Mouse (Mus musculus): ENCODE results near the gene S100a13.

DNA sequence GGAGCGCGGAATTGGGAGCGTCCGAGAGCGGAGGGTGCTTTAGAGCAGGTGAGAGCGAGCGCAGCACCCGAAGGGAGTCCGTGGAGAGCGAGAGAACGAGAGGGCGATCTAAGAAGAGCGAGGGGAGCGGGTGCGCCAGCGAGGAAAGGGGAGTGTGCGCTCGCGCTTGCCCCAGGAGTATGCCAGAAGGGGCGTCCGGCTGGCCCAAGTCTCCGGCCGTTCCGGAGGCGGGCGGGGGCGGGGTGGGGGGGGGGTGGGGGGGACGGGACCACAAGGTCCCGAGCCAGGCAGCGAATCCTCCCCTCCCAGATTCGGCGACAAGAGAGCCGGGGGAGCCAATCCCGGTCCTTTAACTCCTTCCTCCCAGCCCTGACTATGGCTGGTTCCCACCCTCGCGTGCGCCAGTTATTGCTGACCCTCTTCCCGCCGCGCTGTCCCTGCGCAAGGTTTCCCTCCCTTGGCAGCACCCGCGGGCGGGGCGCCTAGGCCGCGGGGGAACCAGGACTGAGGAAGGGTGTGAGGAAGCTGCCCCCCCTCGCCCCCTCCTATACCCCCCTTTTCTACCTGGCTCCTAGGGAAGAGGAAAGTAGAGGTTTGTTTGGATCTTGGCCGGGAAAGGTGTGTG is 48.4 kb upstream of the S100a13 start, which contains the start of gene Npr1:
- TF ChIP-seq EP300 (IDR thresholded peaks at IDR 0.05; ENCODE audit: low read depth), result no peak
- no peak for TF ChIP-seq CTCF (IDR thresholded peaks at IDR 0.05; ENCODE audit: low read depth)

Data from liver, embryonic 14.5 days (tissue).